Mouse (Mus musculus): ENCODE data around the gene Ehhadh. TPM values are rescaled to one million over a fixed set of nuclear protein-coding genes. Genes with fewer than 3 reads are reported as not detected.

Gene Ehhadh
- total and polyA plus RNA-seq, 2 experiments from 2014 or later: 1.7 to 2.1 TPM

- H3K27ac ChIP-seq (ENCODE audit: low read depth, low read length): no peak overlapping the region
- H3K4me2 ChIP-seq (ENCODE audit: low read depth, low read length, poor library complexity, severe bottlenecking): no peak overlapping the region
- no peaks in the 10 kb centered on the region for H3K4me1 ChIP-seq (ENCODE audit: insufficient read depth, low read length)
- ATAC-seq (ENCODE audit: low FRiP score) (no peak), DNase-seq (ENCODE audit: low spot score) (no peak)
- TF ChIP-seq CTCF (IDR thresholded peaks at IDR 0.05): no peak
- no peak overlapping the region for H3K4me3 ChIP-seq (ENCODE audit: low read depth, low read length)
- H3K9ac ChIP-seq (replicated peaks; ENCODE audit: low read length, poor library complexity, severe bottlenecking): no peak overlapping the region
- no peaks in the 10 kb centered on the region for H3K9me3 ChIP-seq (ENCODE audit: low read length)
- 77% methylated on average over 2 of the region's 2 CpGs for WGBS
- no peaks in the 10 kb centered on the region for H3K27me3 ChIP-seq (ENCODE audit: insufficient read depth, low read length)
- H3K36me3 ChIP-seq (ENCODE audit: insufficient read depth, low read length): no peaks in the 10 kb centered on the region
These were observed 4.8 kb downstream of the Ehhadh start for GRCm38 (mm10) chr16:21782807-21783206.

GRCm38 (mm10) chr16:21781895-21782294, 5.7 kb downstream of the Ehhadh start:
- no peak overlapping the region for H3K9ac ChIP-seq (replicated peaks; ENCODE audit: low read length, poor library complexity, severe bottlenecking)
- H3K9me3 ChIP-seq (ENCODE audit: low read length): no peaks in the 10 kb centered on the region
- ATAC-seq (ENCODE audit: low FRiP score) (no peak), DNase-seq (ENCODE audit: low spot score) (no peak)
- H3K4me2 ChIP-seq (ENCODE audit: low read depth, low read length, poor library complexity, severe bottlenecking): no peak overlapping the region
- TF ChIP-seq CTCF (IDR thresholded peaks at IDR 0.05): no peak
- WGBS: 86% methylated on average over 3 of the region's 3 CpGs
- no peak overlapping the region for H3K4me3 ChIP-seq (ENCODE audit: low read depth, low read length)
- H3K27ac ChIP-seq (ENCODE audit: low read depth, low read length): no peak overlapping the region
- H3K27me3 ChIP-seq (ENCODE audit: insufficient read depth, low read length): no peaks in the 10 kb centered on the region
- no peaks in the 10 kb centered on the region for H3K36me3 ChIP-seq (ENCODE audit: insufficient read depth, low read length)
- no peaks in the 10 kb centered on the region for H3K4me1 ChIP-seq (ENCODE audit: insufficient read depth, low read length)

GRCm38 (mm10) chr16:21781277-21781676, 6.3 kb downstream of the Ehhadh start:
- H3K4me1 ChIP-seq (ENCODE audit: insufficient read depth, low read length): no peaks in the 10 kb centered on the region
- DNase-seq (ENCODE audit: low spot score): no peak
- H3K9me3 ChIP-seq (ENCODE audit: low read length): no peaks in the 10 kb centered on the region
- TF ChIP-seq CTCF (IDR thresholded peaks at IDR 0.05): no peak
- H3K27me3 ChIP-seq (ENCODE audit: insufficient read depth, low read length): no peaks in the 10 kb centered on the region
- ATAC-seq (ENCODE audit: low FRiP score): no peak
- H3K36me3 ChIP-seq (ENCODE audit: insufficient read depth, low read length): no peaks in the 10 kb centered on the region
- no peak overlapping the region for H3K4me2 ChIP-seq (ENCODE audit: low read depth, low read length, poor library complexity, severe bottlenecking)
- no peak overlapping the region for H3K4me3 ChIP-seq (ENCODE audit: low read depth, low read length)
- H3K9ac ChIP-seq (replicated peaks; ENCODE audit: low read length, poor library complexity, severe bottlenecking): no peak overlapping the region
- H3K27ac ChIP-seq (ENCODE audit: low read depth, low read length): no peak overlapping the region
- WGBS: 79% methylated on average over 3 of the region's 3 CpGs

GRCm38 (mm10) chr16:21779149-21779548, 8.5 kb downstream of the Ehhadh start:
- H3K9me3 ChIP-seq (ENCODE audit: low read length): no peaks in the 10 kb centered on the region
- no peak overlapping the region for H3K27ac ChIP-seq (ENCODE audit: low read depth, low read length)
- H3K4me1 ChIP-seq (ENCODE audit: insufficient read depth, low read length): no peaks in the 10 kb centered on the region
- no peak for TF ChIP-seq CTCF (IDR thresholded peaks at IDR 0.05)
- H3K4me2 ChIP-seq (ENCODE audit: low read depth, low read length, poor library complexity, severe bottlenecking): no peak overlapping the region
- H3K9ac ChIP-seq (replicated peaks; ENCODE audit: low read length, poor library complexity, severe bottlenecking): no peak overlapping the region
- no peak overlapping the region for H3K4me3 ChIP-seq (ENCODE audit: low read depth, low read length)
- 93% methylated on average over 4 of the region's 4 CpGs for whole genome bisulfite sequencing
- ATAC-seq (ENCODE audit: low FRiP score) (no peak), DNase-seq (ENCODE audit: low spot score) (no peak)
- no peaks in the 10 kb centered on the region for H3K36me3 ChIP-seq (ENCODE audit: insufficient read depth, low read length)
- H3K27me3 ChIP-seq (ENCODE audit: insufficient read depth, low read length): no peaks in the 10 kb centered on the region

GRCm38 (mm10) chr16:21778293-21778866, 9.2 kb downstream of the Ehhadh start:
- no peaks in the 10 kb centered on the region for H3K36me3 ChIP-seq (ENCODE audit: insufficient read depth, low read length)
- no peak for TF ChIP-seq CTCF (IDR thresholded peaks at IDR 0.05)
- H3K9me3 ChIP-seq (ENCODE audit: low read length): no peaks in the 10 kb centered on the region
- no peaks in the 10 kb centered on the region for H3K4me1 ChIP-seq (ENCODE audit: insufficient read depth, low read length)
- H3K4me3 ChIP-seq (ENCODE audit: low read depth, low read length): peak overlapping the region; percentile 18; the same call in 1 of the 2 replicates
- WGBS: 51% methylated on average over 3 of the region's 3 CpGs
- peak overlapping the region; percentile 26; the same call in 1 of the 2 replicates for H3K4me2 ChIP-seq (ENCODE audit: low read depth, low read length, poor library complexity, severe bottlenecking)
- no peaks in the 10 kb centered on the region for H3K27me3 ChIP-seq (ENCODE audit: insufficient read depth, low read length)
- no peak overlapping the region for H3K27ac ChIP-seq (ENCODE audit: low read depth, low read length)
- no peak overlapping the region for H3K9ac ChIP-seq (replicated peaks; ENCODE audit: low read length, poor library complexity, severe bottlenecking)
- DNase-seq (ENCODE audit: low spot score) (peak; percentile 26), ATAC-seq (ENCODE audit: low FRiP score) (no peak)

GRCm38 (mm10) chr16:21774725-21775124, 12.9 kb downstream of the Ehhadh start:
- no peak overlapping the region for H3K9ac ChIP-seq (replicated peaks; ENCODE audit: low read length, poor library complexity, severe bottlenecking)
- ATAC-seq (ENCODE audit: low FRiP score) (no peak), DNase-seq (ENCODE audit: low spot score) (no peak)
- no peak for TF ChIP-seq CTCF (IDR thresholded peaks at IDR 0.05)
- H3K36me3 ChIP-seq (ENCODE audit: insufficient read depth, low read length): no peaks in the 10 kb centered on the region
- WGBS: 84% methylated on average over 4 of the region's 4 CpGs
- H3K4me2 ChIP-seq (ENCODE audit: low read depth, low read length, poor library complexity, severe bottlenecking): no peak overlapping the region
- no peaks in the 10 kb centered on the region for H3K27me3 ChIP-seq (ENCODE audit: insufficient read depth, low read length)
- no peaks in the 10 kb centered on the region for H3K9me3 ChIP-seq (ENCODE audit: low read length)
- H3K4me1 ChIP-seq (ENCODE audit: insufficient read depth, low read length): no peaks in the 10 kb centered on the region
- H3K4me3 ChIP-seq (ENCODE audit: low read depth, low read length): no peak overlapping the region
- no peak overlapping the region for H3K27ac ChIP-seq (ENCODE audit: low read depth, low read length)
